Mouse (Mus musculus): ENCODE data around the gene Cald1. TPM values are rescaled to one million over a fixed set of nuclear protein-coding genes. Genes with fewer than 3 reads are reported as not detected.

Cald1 gene
- polyA plus RNA-seq, 1 experiment: 93.3 TPM

DNA sequence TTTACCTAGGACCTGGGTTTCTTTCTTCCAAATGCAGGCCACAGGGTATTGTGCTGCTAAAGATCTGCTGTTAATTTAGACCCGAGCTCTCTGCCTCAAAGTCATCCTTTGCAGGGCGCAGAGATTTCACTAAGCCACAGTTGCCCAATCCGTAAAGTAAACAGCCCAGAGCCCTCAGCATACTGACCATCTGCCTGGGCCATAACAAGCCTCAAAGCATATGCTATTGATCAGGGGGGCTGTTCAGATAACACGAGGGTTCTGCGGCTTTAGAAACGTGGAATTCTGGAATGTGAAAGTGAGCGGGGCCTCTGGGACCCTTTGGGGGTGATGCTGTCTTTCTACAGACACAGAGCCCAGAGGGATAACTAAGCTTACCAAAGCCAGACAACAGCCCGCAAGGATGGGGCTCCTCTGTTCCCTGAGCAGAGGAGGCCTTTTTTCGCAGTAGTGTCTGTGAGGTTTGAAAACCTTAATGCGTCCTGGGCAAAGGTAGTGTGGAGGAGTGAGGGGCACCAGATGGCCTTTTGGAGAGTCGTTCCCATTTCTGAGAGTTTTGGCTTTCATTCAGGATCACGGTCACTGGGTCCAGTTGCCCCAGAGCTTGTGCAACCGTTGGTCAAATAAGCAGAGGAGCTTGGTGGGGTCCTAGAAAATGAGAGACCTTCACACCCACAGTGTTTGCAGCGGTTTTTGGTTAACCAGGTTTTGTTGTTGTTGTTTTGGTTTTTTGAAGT lies 111.8 kb downstream of the Cald1 start:
- Histone ChIP-seq H3K4me3 (replicated peaks; ENCODE audit: control insufficient read depth, low read depth, low read length) (no peak overlapping the region), H3K4me1 (ENCODE audit: control insufficient read depth, insufficient read depth, low read length) (no peaks in the 10 kb centered on the region; the same call in 1 of the 2 replicates), H3K27ac (ENCODE audit: control insufficient read depth, insufficient read depth, low read depth, low read length, poor library complexity) (no peak overlapping the region)
- TF ChIP-seq POLR2A (IDR thresholded peaks at IDR 0.05; ENCODE audit: borderline replicate concordance, control insufficient read depth, low read depth, low read length): no peak
- no peak for TF ChIP-seq CTCF (IDR thresholded peaks at IDR 0.05; ENCODE audit: control insufficient read depth, insufficient read depth, low read length)
- 71% methylated on average over 14 of the region's 14 CpGs for WGBS

DNA sequence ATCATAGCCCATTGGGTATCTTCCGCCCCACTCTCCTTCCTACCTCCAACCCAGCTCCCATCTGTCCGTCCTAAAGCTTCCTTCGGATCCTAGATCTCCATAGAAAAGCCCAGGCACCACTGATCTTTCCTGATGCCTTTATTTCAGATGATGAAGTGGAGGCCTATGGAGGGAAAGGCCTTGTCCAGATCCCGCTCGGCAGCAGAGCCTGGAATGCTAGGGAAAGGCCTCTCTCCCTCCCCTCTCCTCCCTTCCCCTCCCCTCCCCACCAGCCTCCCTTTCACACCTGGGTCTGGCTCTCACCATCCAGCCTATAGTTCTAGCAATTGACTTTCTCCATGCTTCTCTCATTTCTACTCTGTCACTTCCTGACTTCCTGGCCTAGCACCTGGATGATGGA lies 112.5 kb downstream of the Cald1 start:
- Histone ChIP-seq H3K4me1 (ENCODE audit: control insufficient read depth, insufficient read depth, low read length) (no peaks in the 10 kb centered on the region; the same call in 1 of the 2 replicates), H3K27ac (ENCODE audit: control insufficient read depth, insufficient read depth, low read depth, low read length, poor library complexity) (no peak overlapping the region), H3K4me3 (replicated peaks; ENCODE audit: control insufficient read depth, low read depth, low read length) (no peak overlapping the region)
- WGBS: 84% methylated on average over 5 of the region's 5 CpGs
- TF ChIP-seq POLR2A (IDR thresholded peaks at IDR 0.05; ENCODE audit: borderline replicate concordance, control insufficient read depth, low read depth, low read length) (no peak), CTCF (IDR thresholded peaks at IDR 0.05; ENCODE audit: control insufficient read depth, insufficient read depth, low read length) (no peak)

DNA sequence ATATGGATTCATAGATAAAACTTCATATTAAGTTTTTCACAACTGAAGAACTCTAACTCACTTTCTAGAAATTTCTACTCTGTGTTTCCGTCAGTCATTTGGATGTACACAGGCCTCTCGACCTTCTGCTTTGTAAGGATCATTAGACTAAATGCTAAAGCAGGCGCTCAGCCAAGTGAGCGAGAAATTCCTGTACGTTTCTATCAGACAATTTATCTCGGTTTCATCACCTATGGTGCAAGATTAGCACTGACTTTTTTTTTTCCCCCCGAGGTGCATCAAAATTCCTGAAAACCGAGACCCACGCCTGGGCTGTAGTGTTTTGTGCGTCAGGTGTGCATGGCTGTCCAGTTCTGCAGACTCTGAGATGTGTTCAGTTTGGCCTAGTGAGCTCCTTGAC lies 113.3 kb downstream of the Cald1 start:
- no peak overlapping the region for H3K27ac ChIP-seq (ENCODE audit: control insufficient read depth, insufficient read depth, low read depth, low read length, poor library complexity)
- TF ChIP-seq CTCF (IDR thresholded peaks at IDR 0.05; ENCODE audit: control insufficient read depth, insufficient read depth, low read length): no peak
- no peak for TF ChIP-seq POLR2A (IDR thresholded peaks at IDR 0.05; ENCODE audit: borderline replicate concordance, control insufficient read depth, low read depth, low read length)
- no peak overlapping the region for H3K4me3 ChIP-seq (replicated peaks; ENCODE audit: control insufficient read depth, low read depth, low read length)
- no peaks in the 10 kb centered on the region; the same call in 1 of the 2 replicates for H3K4me1 ChIP-seq (ENCODE audit: control insufficient read depth, insufficient read depth, low read length)
- 75% methylated on average over 10 of the region's 10 CpGs for WGBS

DNA sequence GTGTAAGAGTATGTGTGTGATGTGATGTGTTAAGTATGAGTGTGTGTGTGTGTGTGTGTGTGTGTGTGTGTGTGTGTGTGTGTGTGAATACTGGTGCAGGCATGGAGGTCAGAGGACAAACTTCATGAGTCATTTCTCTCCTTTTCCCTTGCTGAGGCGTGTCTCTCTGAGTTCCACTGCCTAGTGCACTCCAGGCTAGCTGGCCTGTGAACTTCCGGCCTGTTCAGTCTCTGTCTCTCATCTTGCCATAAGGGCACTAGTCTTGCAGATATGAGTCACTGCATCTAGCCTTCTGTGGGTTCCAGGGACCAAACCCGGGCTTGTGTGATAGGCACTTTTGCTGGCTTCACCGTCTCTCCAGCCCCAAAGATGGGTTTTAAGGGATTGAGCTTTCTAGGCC lies 114.9 kb downstream of the Cald1 start:
- peaks cover 1% of the 10 kb centered on the region; the same call in 1 of the 2 replicates for H3K4me1 ChIP-seq (ENCODE audit: control insufficient read depth, insufficient read depth, low read length)
- no peak overlapping the region for H3K4me3 ChIP-seq (replicated peaks; ENCODE audit: control insufficient read depth, low read depth, low read length)
- no peak overlapping the region for H3K27ac ChIP-seq (ENCODE audit: control insufficient read depth, insufficient read depth, low read depth, low read length, poor library complexity)
- TF ChIP-seq POLR2A (IDR thresholded peaks at IDR 0.05; ENCODE audit: borderline replicate concordance, control insufficient read depth, low read depth, low read length) (no peak), CTCF (IDR thresholded peaks at IDR 0.05; ENCODE audit: control insufficient read depth, insufficient read depth, low read length) (no peak)
- WGBS: 77% methylated on average over 4 of the region's 4 CpGs

- no peak overlapping the region for H3K4me3 ChIP-seq (replicated peaks; ENCODE audit: control insufficient read depth, low read depth, low read length)
- TF ChIP-seq POLR2A (IDR thresholded peaks at IDR 0.05; ENCODE audit: borderline replicate concordance, control insufficient read depth, low read depth, low read length): no peak
- TF ChIP-seq CTCF (IDR thresholded peaks at IDR 0.05; ENCODE audit: control insufficient read depth, insufficient read depth, low read length): no peak
- H3K27ac ChIP-seq (ENCODE audit: control insufficient read depth, insufficient read depth, low read depth, low read length, poor library complexity): no peak overlapping the region
- 82% methylated on average over 8 of the region's 8 CpGs for WGBS
- H3K4me1 ChIP-seq (ENCODE audit: control insufficient read depth, insufficient read depth, low read length): peaks cover 1% of the 10 kb centered on the region; the same call in 1 of the 2 replicates
Measured at GRCm38 (mm10) chr6:34713777-34714176, 115.5 kb downstream of the Cald1 start.

DNA sequence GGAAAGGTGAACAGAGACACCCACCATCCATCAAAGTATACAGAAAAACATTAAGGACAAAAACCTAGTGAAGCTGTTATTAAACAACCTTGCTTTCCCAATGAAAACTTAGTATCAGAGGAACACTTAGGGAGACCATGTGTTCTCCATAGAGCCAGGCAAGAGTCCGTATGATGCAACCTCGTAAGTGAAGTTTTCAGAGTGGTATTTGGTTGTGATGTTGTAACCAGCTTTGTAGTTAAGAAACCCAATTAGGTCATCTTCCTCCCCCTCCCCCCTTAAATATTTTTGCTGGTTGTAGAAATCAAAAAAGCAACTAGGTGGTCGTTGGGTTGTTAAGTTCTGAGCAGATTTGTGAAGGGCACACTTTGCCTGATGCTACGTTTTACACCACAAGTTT lies 116.3 kb downstream of the Cald1 start:
- 32% methylated on average over 4 of the region's 4 CpGs for WGBS
- peaks cover 1% of the 10 kb centered on the region; the same call in 1 of the 2 replicates for H3K4me1 ChIP-seq (ENCODE audit: control insufficient read depth, insufficient read depth, low read length)
- H3K27ac ChIP-seq (ENCODE audit: control insufficient read depth, insufficient read depth, low read depth, low read length, poor library complexity): no peak overlapping the region
- TF ChIP-seq CTCF (IDR thresholded peaks at IDR 0.05; ENCODE audit: control insufficient read depth, insufficient read depth, low read length) (no peak), POLR2A (IDR thresholded peaks at IDR 0.05; ENCODE audit: borderline replicate concordance, control insufficient read depth, low read depth, low read length) (no peak)
- no peak overlapping the region for H3K4me3 ChIP-seq (replicated peaks; ENCODE audit: control insufficient read depth, low read depth, low read length)

DNA sequence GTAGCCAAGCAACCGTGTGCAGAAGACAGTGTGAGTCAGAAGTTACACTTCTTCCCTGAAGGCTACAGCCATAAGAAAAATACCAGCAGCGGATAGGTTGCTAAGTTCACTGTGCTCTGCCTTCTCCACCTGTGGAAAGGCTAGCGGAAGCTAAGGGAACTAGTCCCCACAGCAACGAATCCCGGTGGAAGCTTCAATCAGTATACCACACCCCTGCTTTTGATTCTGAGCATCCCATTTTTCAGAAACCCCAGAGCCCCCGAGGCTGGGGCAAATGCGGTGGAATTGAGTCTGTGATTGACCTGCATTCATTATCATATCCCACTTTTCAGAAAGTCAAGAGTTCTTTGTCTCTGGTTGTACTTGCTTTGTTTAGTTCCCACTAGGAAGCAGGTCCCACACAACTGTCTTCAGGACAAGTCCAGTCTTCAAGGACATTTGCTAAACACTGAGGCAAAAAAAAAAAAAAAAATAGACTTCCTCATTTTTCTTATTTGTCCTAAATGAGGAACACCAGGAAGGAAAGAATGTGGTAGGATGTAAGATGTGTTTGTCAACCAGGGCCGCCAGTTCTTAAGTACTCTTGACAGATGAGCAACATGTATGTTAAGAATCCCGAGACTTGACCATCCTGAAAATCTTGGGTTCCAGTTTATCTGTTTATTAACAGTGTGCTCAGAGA lies 118.0 kb downstream of the Cald1 start:
- H3K4me1 ChIP-seq (ENCODE audit: control insufficient read depth, insufficient read depth, low read length): peaks cover 1% of the 10 kb centered on the region; the same call in 1 of the 2 replicates
- WGBS: 63% methylated on average over 9 of the region's 9 CpGs

GRCm38 (mm10) chr6:34716888-34717635 lies 118.8 kb downstream of the Cald1 start:
- no peak overlapping the region for H3K4me3 ChIP-seq (replicated peaks; ENCODE audit: control insufficient read depth, low read depth, low read length)
- H3K27ac ChIP-seq (ENCODE audit: control insufficient read depth, insufficient read depth, low read depth, low read length, poor library complexity): no peak overlapping the region
- TF ChIP-seq POLR2A (IDR thresholded peaks at IDR 0.05; ENCODE audit: borderline replicate concordance, control insufficient read depth, low read depth, low read length) (no peak), CTCF (IDR thresholded peaks at IDR 0.05; ENCODE audit: control insufficient read depth, insufficient read depth, low read length) (no peak)
- H3K4me1 ChIP-seq (ENCODE audit: control insufficient read depth, insufficient read depth, low read length): peaks cover 1% of the 10 kb centered on the region; the same call in 1 of the 2 replicates
- 64% methylated on average over 3 of the region's 3 CpGs for WGBS

More for the DNA sequence above, 118.0 kb downstream of the Cald1 start:
- TF ChIP-seq CTCF (IDR thresholded peaks at IDR 0.05; ENCODE audit: control insufficient read depth, insufficient read depth, low read length) (no peak), POLR2A (IDR thresholded peaks at IDR 0.05; ENCODE audit: borderline replicate concordance, control insufficient read depth, low read depth, low read length) (no peak)
- Histone ChIP-seq H3K4me3 (replicated peaks; ENCODE audit: control insufficient read depth, low read depth, low read length) (no peak overlapping the region), H3K27ac (ENCODE audit: control insufficient read depth, insufficient read depth, low read depth, low read length, poor library complexity) (no peak overlapping the region)
